Mouse (Mus musculus): ENCODE results near the gene Itgad. TPM values are rescaled to one million over a fixed set of nuclear protein-coding genes. Genes with fewer than 3 reads are reported as not detected.

Itgad gene
- total RNA-seq, 1 experiment from 2014 or later: not detected

GRCm38 (mm10) chr7:128244410-128245025 lies 90.3 kb downstream of the Itgad start:
- DNase-seq: no peak

GRCm38 (mm10) chr7:128245547-128245946 lies 91.4 kb downstream of the Itgad start:
- DNase-seq: no peak

GRCm38 (mm10) chr7:128246496-128247391 lies 92.6 kb downstream of the Itgad start, which contains the start of gene Tgfb1i1:
Gene Tgfb1i1, plus strand, starts transcription at chr7:128246812.
- peak; percentile 45 for DNase-seq

GRCm38 (mm10) chr7:128247443-128247842 lies 93.3 kb downstream of the Itgad start:
- DNase-seq: peak; percentile 84

GRCm38 (mm10) chr7:128248081-128249042 lies 94.2 kb downstream of the Itgad start:
- DNase-seq: no peak

GRCm38 (mm10) chr7:128249998-128250397 lies 95.8 kb downstream of the Itgad start:
- no peak for DNase-seq

GRCm38 (mm10) chr7:128251946-128252345 lies 97.8 kb downstream of the Itgad start:
- no peak for DNase-seq

GRCm38 (mm10) chr7:128252609-128253008 lies 98.4 kb downstream of the Itgad start:
- no peak for DNase-seq

- no peak for DNase-seq
Measured at GRCm38 (mm10) chr7:128254978-128255377, 100.8 kb downstream of the Itgad start.

GRCm38 (mm10) chr7:128255757-128256156 lies 101.6 kb downstream of the Itgad start:
- DNase-seq: no peak

GRCm38 (mm10) chr7:128256783-128257334 lies 102.7 kb downstream of the Itgad start:
- peak; percentile 38 for DNase-seq

- DNase-seq: no peak
Measured at GRCm38 (mm10) chr7:128265411-128265810, 111.2 kb downstream of the Itgad start, which contains the start of gene Slc5a2. Gene Slc5a2, plus strand, starts transcription at chr7:128265657.

GRCm38 (mm10) chr7:128266056-128266455 lies 111.9 kb downstream of the Itgad start:
- no peak for DNase-seq

GRCm38 (mm10) chr7:128267391-128267790 lies 113.2 kb downstream of the Itgad start:
- DNase-seq: no peak

GRCm38 (mm10) chr7:128267813-128268212 lies 113.6 kb downstream of the Itgad start:
- DNase-seq: no peak

GRCm38 (mm10) chr7:128270431-128270850 lies 116.3 kb downstream of the Itgad start:
- DNase-seq: no peak

GRCm38 (mm10) chr7:128271496-128271895 lies 117.3 kb downstream of the Itgad start:
- no peak for DNase-seq

Measured in adrenal gland, postnatal 25 days (tissue).